Comparison of ENCODE assay signal across 12 mouse cellular contexts in genomic region chr8:11574911-11575603, GRCm38 (mm10). TPM values are rescaled to one million over a fixed set of nuclear protein-coding genes. Genes with fewer than 3 reads are reported as not detected.
DNase-seq lines count a peak whose midpoint lies in the region; ATAC-seq and TF ChIP-seq lines count a peak whose summit lies in the region.
"Had no signal": no experiment of that assay in that cellular context is flagged by ENCODE, and none has a peak within 500 bp of the region (broad histone marks: within the 10 kb centered on the region; RNA-seq: fewer than 3 reads in every experiment).

No protein-coding gene starts in this region.

- intact Hi-C loops in gastrocnemius, adult 2 months (cut with DNase I): no loop called here
- intact Hi-C loops in gastrocnemius, postnatal 14 days (cut with DNase I; ENCODE audit: low total_unique reads): no loop called here

- TF ChIP-seq CTCF in gastrocnemius, adult 2 months (IDR thresholded peaks at IDR 0.05): no peak
- TF ChIP-seq CTCF in lung, embryonic 14.5 days (IDR thresholded peaks at IDR 0.05; ENCODE audit: low read depth): no peak

- no peak overlapping the region for H3K4me3 ChIP-seq in gastrocnemius, adult 2 months
- H3K4me3 ChIP-seq in lung, embryonic 14.5 days (ENCODE audit: low read depth, low read length): no peak overlapping the region
- H3K4me3 ChIP-seq in limb, embryonic 14.5 days (replicated peaks; ENCODE audit: low read length): no peak overlapping the region
- H3K4me3 ChIP-seq in hindbrain, embryonic 16.5 days (ENCODE audit: low read length): no peak overlapping the region
- H3K4me3 ChIP-seq: embryonic facial prominence, embryonic 15.5 days; hindbrain, embryonic 12.5 days had no signal

- H3K9me3 ChIP-seq in lung, embryonic 14.5 days (ENCODE audit: low read depth, low read length): no peaks in the 10 kb centered on the region
- no peaks in the 10 kb centered on the region for H3K9me3 ChIP-seq in limb, embryonic 14.5 days (ENCODE audit: control insufficient read depth, low read length)
- H3K9me3 ChIP-seq in hindbrain, embryonic 16.5 days (ENCODE audit: control insufficient read depth, low read length): no peaks in the 10 kb centered on the region
- H3K9me3 ChIP-seq: embryonic facial prominence, embryonic 15.5 days; hindbrain, embryonic 12.5 days had no signal

- WGBS in lung, embryonic 14.5 days: 49% methylated on average over 9 of the region's 9 CpGs
- 47% methylated on average over 9 of the region's 9 CpGs for WGBS in limb, embryonic 14.5 days
- WGBS in hindbrain, embryonic 16.5 days: 82% methylated on average over 9 of the region's 9 CpGs

- peak overlapping the region; percentile 31 for H3K27ac ChIP-seq in gastrocnemius, adult 2 months
- H3K27ac ChIP-seq in lung, embryonic 14.5 days (ENCODE audit: low read depth): no peak overlapping the region
- H3K27ac ChIP-seq in limb, embryonic 14.5 days (replicated peaks; ENCODE audit: low read depth, low read length): peak overlapping the region; percentile 38; the same call in 1 of the 2 replicates
- H3K27ac ChIP-seq in hindbrain, embryonic 16.5 days (ENCODE audit: low read depth, low read length): no peak overlapping the region
- H3K27ac ChIP-seq: embryonic facial prominence, embryonic 15.5 days; hindbrain, embryonic 12.5 days had no signal

- H3K4me2 ChIP-seq in lung, embryonic 14.5 days: no peak overlapping the region
- H3K4me2 ChIP-seq in limb, embryonic 14.5 days (replicated peaks; ENCODE audit: low read depth, low read length, severe bottlenecking): no peak overlapping the region
- H3K4me2 ChIP-seq in hindbrain, embryonic 16.5 days (ENCODE audit: low read length): no peak overlapping the region
- H3K4me2 ChIP-seq: embryonic facial prominence, embryonic 15.5 days; hindbrain, embryonic 12.5 days had no signal

- ATAC-seq in lung, embryonic 14.5 days (ENCODE audit: insufficient read depth): peak; percentile 35; the same call in 1 of the 2 replicates
- ATAC-seq in limb, embryonic 14.5 days (ENCODE audit: low FRiP score, low read depth): no peak
- no peak for ATAC-seq in hindbrain, embryonic 16.5 days

- H3K9ac ChIP-seq in lung, embryonic 14.5 days: no peak overlapping the region
- no peak overlapping the region for H3K9ac ChIP-seq in limb, embryonic 14.5 days (ENCODE audit: low read depth, low read length, severe bottlenecking)
- H3K9ac ChIP-seq in hindbrain, embryonic 16.5 days (ENCODE audit: low read depth, low read length): no peak overlapping the region
- H3K9ac ChIP-seq: embryonic facial prominence, embryonic 15.5 days; hindbrain, embryonic 12.5 days had no signal

- no peaks in the 10 kb centered on the region for H3K27me3 ChIP-seq in lung, embryonic 14.5 days (ENCODE audit: insufficient read depth, low read length)
- no peaks in the 10 kb centered on the region for H3K27me3 ChIP-seq in limb, embryonic 14.5 days (ENCODE audit: control insufficient read depth, insufficient read depth, low read length)
- H3K27me3 ChIP-seq in hindbrain, embryonic 16.5 days (replicated peaks; ENCODE audit: control insufficient read depth, insufficient read depth, low read length): no peaks in the 10 kb centered on the region
- H3K27me3 ChIP-seq: embryonic facial prominence, embryonic 15.5 days; hindbrain, embryonic 12.5 days had no signal

- H3K4me1 ChIP-seq in lung, embryonic 14.5 days (ENCODE audit: insufficient read depth): no peaks in the 10 kb centered on the region
- H3K4me1 ChIP-seq in limb, embryonic 14.5 days (ENCODE audit: control insufficient read depth, insufficient read depth, low read length): peaks cover 22% of the 10 kb centered on the region
- no peaks in the 10 kb centered on the region for H3K4me1 ChIP-seq in hindbrain, embryonic 16.5 days (ENCODE audit: control insufficient read depth, insufficient read depth, low read depth, low read length)
- H3K4me1 ChIP-seq: hindbrain, embryonic 12.5 days had no signal

- H3K36me3 ChIP-seq in lung, embryonic 14.5 days (ENCODE audit: insufficient read depth): no peaks in the 10 kb centered on the region
- H3K36me3 ChIP-seq in limb, embryonic 14.5 days (ENCODE audit: control insufficient read depth, insufficient read depth, low read length): no peaks in the 10 kb centered on the region
- H3K36me3 ChIP-seq in hindbrain, embryonic 16.5 days (ENCODE audit: control insufficient read depth, insufficient read depth, low read length): no peaks in the 10 kb centered on the region
- H3K36me3 ChIP-seq: embryonic facial prominence, embryonic 15.5 days; hindbrain, embryonic 12.5 days had no signal

- no peak for DNase-seq in gastrocnemius, adult 2 months
- DNase-seq in gastrocnemius, postnatal 14 days: no peak
- peak; percentile 17 for DNase-seq in lung, embryonic 14.5 days
- no peak for DNase-seq in lung, postnatal 36 days
- DNase-seq in limb, embryonic 14.5 days (ENCODE audit: low spot score): no peak
- peak; percentile 39 to 47 for DNase-seq in thymus, postnatal 36 days
- DNase-seq in adrenal gland, adult 8-10 months: no peak
- DNase-seq: cerebellum, adult 2 months; midbrain, embryonic 14.5 days had no signal

- no peak for TF ChIP-seq POLR2A in limb, embryonic 14.5 days (IDR thresholded peaks at IDR 0.05; ENCODE audit: borderline replicate concordance, extremely low read depth, insufficient read depth, insufficient read length)

RNA-seq across cellular contexts. Expression of gene Ing1, which starts 19.7 kb away (rescaled TPM):
- total RNA-seq in gastrocnemius, adult 2 months (2021): 10 to 100 TPM; 15.5 to 19.9 TPM
- 10 to 100 TPM; 21.0 to 21.2 TPM for total RNA-seq in gastrocnemius, postnatal 14 days (2021)
- 39.5 and 47.7 TPM in 2 replicates for polyA plus RNA-seq in lung, embryonic 14.5 days (2014; fragmentation: Nextera tagmentation; extraction: Ambion mirVana)
- polyA plus RNA-seq in limb, embryonic 14.5 days (2012; rRNA removed): 38.5 and 63.6 TPM in 2 replicates
- 42.9 and 49.7 TPM in 2 replicates for polyA plus RNA-seq in limb, embryonic 14.5 days (2014; fragmentation: Nextera tagmentation; extraction: Ambion mirVana)
- polyA plus RNA-seq in hindbrain, embryonic 16.5 days (2015; fragmentation: Nextera tagmentation; extraction: Ambion mirVana): 31.3 and 36.3 TPM in 2 replicates
- 10 to 100 TPM; 34.0 to 42.5 (median 36.9) TPM for total RNA-seq in adrenal gland, adult 8-10 months (2022)

RNA-seq across cellular contexts. Expression of gene Cars2, which starts 24.5 kb away (rescaled TPM):
- 10 to 100 TPM; 13.8 to 19.4 TPM for total RNA-seq in gastrocnemius, adult 2 months (2021)
- total RNA-seq in gastrocnemius, postnatal 14 days (2021): 10 to 100 TPM; 12.8 to 13.8 TPM
- polyA plus RNA-seq in lung, embryonic 14.5 days (2014; fragmentation: Nextera tagmentation; extraction: Ambion mirVana): 22.9 and 25.3 TPM in 2 replicates
- 66.7 and 77.4 TPM in 2 replicates for polyA plus RNA-seq in limb, embryonic 14.5 days (2012; rRNA removed)
- 26.4 and 27.5 TPM in 2 replicates for polyA plus RNA-seq in limb, embryonic 14.5 days (2014; fragmentation: Nextera tagmentation; extraction: Ambion mirVana)
- 25.2 and 25.5 TPM in 2 replicates for polyA plus RNA-seq in hindbrain, embryonic 16.5 days (2015; fragmentation: Nextera tagmentation; extraction: Ambion mirVana)
- 10 to 100 TPM; 35.8 to 54.6 (median 38.9) TPM for total RNA-seq in adrenal gland, adult 8-10 months (2022)

Comparison
In these comparisons a context has a peak if more than half of its experiments do, and no peak if none do; other contexts are left out.
1. DNase-seq: peak in lung, embryonic 14.5 days (single experiment) and thymus, postnatal 36 days (2 of 2); none in gastrocnemius, adult 2 months (single experiment), gastrocnemius, postnatal 14 days (single experiment), lung, postnatal 36 days (single experiment), limb, embryonic 14.5 days (single experiment) and adrenal gland, adult 8-10 months (single experiment).
2. H3K27ac ChIP-seq: peak in gastrocnemius, adult 2 months (single experiment) and limb, embryonic 14.5 days (single experiment); none in lung, embryonic 14.5 days (single experiment) and hindbrain, embryonic 16.5 days (single experiment).